Mouse (Mus musculus) limb, embryonic 14.5 days (tissue): ENCODE data around the gene Taf10. TPM values are rescaled to one million over a fixed set of nuclear protein-coding genes. Genes with fewer than 3 reads are reported as not detected.

ENCODE experiments used
- ATAC-seq: fragments of 200-750 bp; cut with Nextera tagmentation; 2 replicates; pipeline ENCODE4 v1.8.0; 2017; ENCODE audit warnings: low read depth, moderate number of reproducible peaks, moderate TSS enrichment; ENCODE audit not compliant: low FRiP score
- DNase-seq: peaks from one replicate; pipeline ENCODE4 v3.0.0-alpha.2; 2015; ENCODE audit warnings: low spot score
- H3K27ac ChIP-seq: fragments of 300-500 bp; sonication (generic); replicated peaks from 2 replicates; pipeline ENCODE4 v1.5.1; 2014; ENCODE audit warnings: low read depth, mild to moderate bottlenecking, low read length, moderate library complexity, mixed read lengths
- H3K27me3 ChIP-seq: fragments of 300-500 bp; sonication (generic); 2 replicates; pipeline ENCODE4 v1.6.1; 2014; ENCODE audit warnings: low read length, mixed read lengths; ENCODE audit not compliant: control insufficient read depth, insufficient read depth
- H3K36me3 ChIP-seq: fragments of 300-500 bp; sonication (generic); 2 replicates; pipeline ENCODE4 v1.6.1; 2014; ENCODE audit warnings: mild to moderate bottlenecking, low read length, moderate library complexity, mixed read lengths; ENCODE audit not compliant: control insufficient read depth, insufficient read depth
- H3K4me1 ChIP-seq: fragments of 300-500 bp; sonication (generic); 2 replicates; pipeline ENCODE4 v1.6.1; 2014; ENCODE audit warnings: antibody characterized with exemption, low read length, mixed read lengths; ENCODE audit not compliant: control insufficient read depth, insufficient read depth
- H3K4me2 ChIP-seq: fragments of 300-500 bp; sonication (generic); replicated peaks from 2 replicates; pipeline ENCODE4 v1.6.1; 2014; ENCODE audit warnings: low read depth, mild to moderate bottlenecking, low read length, moderate library complexity; ENCODE audit not compliant: severe bottlenecking
- H3K4me3 ChIP-seq: fragments of 300-500 bp; sonication (generic); replicated peaks from 2 replicates; pipeline ENCODE4 v1.5.1; 2014; ENCODE audit warnings: low read length
- H3K9ac ChIP-seq: fragments of 300-500 bp; sonication (generic); 2 replicates; pipeline ENCODE4 v1.6.1; 2014; ENCODE audit warnings: mild to moderate bottlenecking, low read depth, low read length, moderate library complexity; ENCODE audit not compliant: severe bottlenecking
- H3K9me3 ChIP-seq: fragments of 300-500 bp; sonication (generic); 2 replicates; pipeline ENCODE4 v1.6.1; 2016; ENCODE audit warnings: low read length; ENCODE audit not compliant: control insufficient read depth
- POLR2A ChIP-seq: fragments of 200-500 bp; IDR thresholded peaks from 2 replicates; pipeline ENCODE4 v1.8.0; 2012; ENCODE audit warnings: inconsistent platforms, mild to moderate bottlenecking, moderate library complexity, borderline replicate concordance; ENCODE audit not compliant: insufficient read depth, insufficient read length; ENCODE audit errors: extremely low read depth
- WGBS: fragments of 180-500 bp; shearing (Covaris S2); extraction: QIAGEN DNeasy Blood & Tissue Kit; methylation state at CpG from one replicate; pipeline ENCODE4 v1.1.7; 2014; 5-methylcytosine and 5-hydroxymethylcytosine counted together
- polyA plus RNA-seq, 2 experiments: library from polyadenylated mRNA; depleted of rRNA in 1 of 2; stranded (reverse) in 1 of 2; unstranded in 1 of 2; fragments of >200 nt; fragmentation: Nextera tagmentation in 1 of 2; extraction: Ambion mirVana in 1 of 2; gene quantifications; 2 replicates each; pipeline versions ENCODE4 v1.2.1 to v1.2.3; 2012 to 2014

Taf10 gene
- 251 and 282 TPM in 2 replicates for polyA plus RNA-seq (2012; rRNA removed)
- 155 and 163 TPM in 2 replicates for polyA plus RNA-seq (2014; fragmentation: Nextera tagmentation; extraction: Ambion mirVana)

GRCm38 (mm10) chr7:105743926-105744590 is at the start of gene Taf10:
TSS of gene Taf10 (minus strand) at chr7:105744361.
- Histone ChIP-seq H3K36me3 (peaks cover 42% of the 10 kb centered on the region), H3K27me3 (no peaks in the 10 kb centered on the region), H3K9me3 (no peaks in the 10 kb centered on the region), H3K27ac (peak within 1 kb of the TSS; percentile 77), H3K9ac (peak within 1 kb of the TSS; percentile 87), H3K4me2 (peak within 1 kb of the TSS; percentile 76), H3K4me1 (peaks cover 3% of the 10 kb centered on the region; the same call in 1 of the 2 replicates), H3K4me3 (peak within 1 kb of the TSS; percentile 88)
- 0% methylated on average over 19 of the region's 67 CpGs for WGBS
- TF ChIP-seq POLR2A, result peak; percentile 33; the same call in 1 of the 2 replicates
- peak; percentile 89 for DNase-seq
- peak; percentile 95 for ATAC-seq

- Histone ChIP-seq H3K4me3 (no peak overlapping the region), H3K4me1 (no peaks in the 10 kb centered on the region), H3K27ac (no peak overlapping the region), H3K36me3 (no peaks in the 10 kb centered on the region), H3K9me3 (no peaks in the 10 kb centered on the region), H3K27me3 (no peaks in the 10 kb centered on the region), H3K4me2 (no peak overlapping the region), H3K9ac (no peak overlapping the region)
- 79% methylated on average over 7 of the region's 7 CpGs for WGBS
- ATAC-seq (no peak), DNase-seq (no peak)
- TF ChIP-seq POLR2A, result no peak
These were observed 49.5 kb upstream of the Taf10 start for GRCm38 (mm10) chr7:105793701-105794100.

- no peak overlapping the region for H3K4me3 ChIP-seq
- no peak overlapping the region for H3K9ac ChIP-seq
- H3K36me3 ChIP-seq, result no peaks in the 10 kb centered on the region
- no peak overlapping the region for H3K4me2 ChIP-seq
- no peaks in the 10 kb centered on the region for H3K9me3 ChIP-seq
- ATAC-seq (no peak), DNase-seq (no peak)
- H3K27ac ChIP-seq, result no peak overlapping the region
- TF ChIP-seq POLR2A, result no peak
- peaks cover 5% of the 10 kb centered on the region for H3K4me1 ChIP-seq
- H3K27me3 ChIP-seq, result no peaks in the 10 kb centered on the region
- 73% methylated on average over 1 of the region's 1 CpGs for WGBS
These were observed 47.0 kb upstream of the Taf10 start for GRCm38 (mm10) chr7:105791147-105791546.

GRCm38 (mm10) chr7:105787285-105788140 is 43.4 kb upstream of the Taf10 start, which contains the start of gene Dchs1:
TSS of gene Dchs1 (minus strand) at chr7:105787654.
- DNase-seq (peak; percentile 44), ATAC-seq (peak; percentile 78)
- Histone ChIP-seq H3K4me3 (peak within 1 kb of the TSS; percentile 98), H3K27ac (peak within 1 kb of the TSS; percentile 93), H3K36me3 (peaks cover 21% of the 10 kb centered on the region), H3K4me1 (peaks cover 19% of the 10 kb centered on the region), H3K9ac (peak within 1 kb of the TSS; percentile 99), H3K9me3 (no peaks in the 10 kb centered on the region), H3K4me2 (peak within 1 kb of the TSS; percentile 81), H3K27me3 (no peaks in the 10 kb centered on the region)
- WGBS, result under 1% methylated on average over 23 of the region's 97 CpGs
- TF ChIP-seq POLR2A, result peak; percentile 53; the same call in 1 of the 2 replicates

GRCm38 (mm10) chr7:105786506-105787284 is 42.5 kb upstream of the Taf10 start:
- WGBS, result 5% methylated on average over 17 of the region's 20 CpGs
- Histone ChIP-seq H3K9me3 (no peaks in the 10 kb centered on the region), H3K4me2 (peak overlapping the region; percentile 81), H3K27ac (peak overlapping the region; percentile 93), H3K9ac (peak overlapping the region; percentile 99), H3K36me3 (peaks cover 27% of the 10 kb centered on the region), H3K4me3 (peak overlapping the region; percentile 98), H3K27me3 (no peaks in the 10 kb centered on the region), H3K4me1 (peaks cover 19% of the 10 kb centered on the region)
- peak; percentile 64 for ATAC-seq
- DNase-seq, result no peak
- no peak for TF ChIP-seq POLR2A
